Mouse (Mus musculus) heart, adult 9 months (tissue): ENCODE measurements around the gene Hnrnph1.
"Not testable (repeated sequence)": the region's sequence is repeated elsewhere in the genome, so short reads cannot be mapped to it uniquely, and the experiment has no call there.

Experiments used
- DNase-seq, 2 experiments: peaks; one replicate each; pipeline ENCODE4 v3.0.0; 2022; ENCODE audit warnings: low spot score in 2 of 2

Gene Hnrnph1

DNA sequence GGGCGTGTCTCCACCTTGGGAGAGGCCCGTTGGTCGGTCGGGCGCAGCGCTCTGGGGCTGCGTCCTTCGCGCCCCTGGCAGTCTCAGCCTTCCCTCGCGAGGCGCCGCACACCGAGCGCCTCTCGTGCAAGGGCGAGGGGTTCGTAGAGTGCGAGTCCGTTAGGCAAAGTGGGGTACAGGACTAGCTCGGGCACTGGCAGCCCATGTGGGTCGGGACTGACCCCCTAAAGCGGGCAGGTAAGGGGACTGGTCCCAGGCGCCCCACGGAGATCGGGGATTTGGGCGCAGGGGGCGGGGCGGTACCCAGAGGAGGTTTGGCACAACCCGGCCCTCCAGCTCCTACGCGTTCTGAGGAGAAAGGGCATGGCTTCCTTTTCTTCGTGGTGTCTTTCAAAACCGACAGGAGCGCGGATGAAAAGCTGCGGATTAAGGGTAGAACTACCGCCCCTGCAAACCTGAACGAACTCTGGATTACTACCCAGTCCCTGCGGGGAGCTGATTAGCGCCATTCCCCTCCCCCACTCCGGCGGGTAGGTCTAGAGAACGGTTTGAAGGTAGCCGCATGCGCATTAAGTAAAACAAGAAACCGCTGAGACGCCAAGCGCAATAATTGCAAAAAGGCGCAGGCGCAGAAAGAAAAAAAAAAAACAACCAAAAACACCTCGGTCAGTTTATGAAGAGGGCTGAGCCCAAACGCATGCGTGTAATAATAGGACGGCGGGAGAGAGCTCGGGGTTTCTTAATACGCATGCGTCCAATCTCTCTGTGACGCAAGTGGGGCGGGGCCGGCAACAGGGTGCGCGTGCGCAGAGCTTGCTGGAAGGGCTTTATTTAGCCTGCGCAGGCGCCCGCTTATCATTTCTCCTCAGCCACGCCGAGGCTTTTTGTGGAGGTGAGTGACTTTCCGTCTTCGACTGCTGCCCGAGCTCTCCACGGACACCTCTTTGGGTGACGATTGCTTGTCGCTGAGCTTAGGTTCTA lies at the start of gene Hnrnph1:
Gene Hnrnph1 (plus strand): TSS at position 80 of the 981 bp plus-strand sequence.
- DNase-seq: peak; percentile 99

- DNase-seq: no peak
Measured at GRCm38 (mm10) chr11:50328075-50328625, 48.6 kb upstream of the Hnrnph1 start.

GRCm38 (mm10) chr11:50329378-50329777 lies 47.4 kb upstream of the Hnrnph1 start:
- no peak for DNase-seq

GRCm38 (mm10) chr11:50333181-50333580 lies 43.6 kb upstream of the Hnrnph1 start:
- no peak for DNase-seq

GRCm38 (mm10) chr11:50336126-50336525 lies 40.7 kb upstream of the Hnrnph1 start:
- DNase-seq: no peak

DNA sequence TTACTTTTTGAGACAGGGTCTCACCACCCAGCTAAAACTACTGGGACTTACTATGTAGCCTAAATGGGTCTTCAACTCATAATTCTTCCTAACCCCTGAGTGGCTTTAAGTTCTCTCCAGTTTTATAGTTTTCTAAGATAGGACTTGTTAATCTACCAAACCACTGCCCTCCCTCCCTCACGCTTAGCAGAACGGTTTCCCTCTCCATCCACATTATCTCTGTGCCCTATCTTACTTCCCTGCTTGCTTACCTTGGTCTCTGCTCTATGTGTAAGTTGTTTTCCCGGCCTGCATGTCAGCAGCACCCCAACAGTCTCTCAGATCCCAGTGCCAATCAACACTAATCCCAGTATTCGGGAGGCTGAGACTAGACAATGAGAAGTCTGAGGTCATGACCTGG lies 39.9 kb upstream of the Hnrnph1 start:
- no peak for DNase-seq

- no peak for DNase-seq
Measured at GRCm38 (mm10) chr11:50345486-50345885, 31.3 kb upstream of the Hnrnph1 start.

- no peak for DNase-seq
Measured at GRCm38 (mm10) chr11:50346256-50347032, 30.3 kb upstream of the Hnrnph1 start.

DNA sequence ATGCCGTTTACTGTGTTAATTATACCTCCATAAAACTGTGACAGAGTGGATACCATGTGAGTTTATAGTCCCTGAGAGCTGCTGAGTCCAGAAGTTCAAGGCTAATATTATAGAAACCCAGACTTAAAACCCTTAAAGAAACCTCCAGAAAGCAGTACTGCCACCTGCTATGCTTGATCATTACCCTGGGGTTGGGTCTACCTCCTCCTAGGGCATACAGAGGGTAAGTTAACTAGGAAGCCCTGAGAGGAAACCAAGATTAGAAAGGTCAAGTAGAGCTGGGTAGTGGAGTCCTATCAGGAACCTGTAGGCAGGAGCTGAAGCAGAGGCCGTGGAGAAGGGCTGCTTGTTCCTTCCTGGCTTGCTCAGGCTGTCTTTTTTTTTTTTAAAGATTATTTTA lies 24.6 kb upstream of the Hnrnph1 start:
- no peak for DNase-seq

GRCm38 (mm10) chr11:50354162-50354561 lies 22.6 kb upstream of the Hnrnph1 start, which contains the start of gene Cby3:
Gene Cby3, plus strand, starts transcription at chr11:50354462.
- DNase-seq: no peak

DNA sequence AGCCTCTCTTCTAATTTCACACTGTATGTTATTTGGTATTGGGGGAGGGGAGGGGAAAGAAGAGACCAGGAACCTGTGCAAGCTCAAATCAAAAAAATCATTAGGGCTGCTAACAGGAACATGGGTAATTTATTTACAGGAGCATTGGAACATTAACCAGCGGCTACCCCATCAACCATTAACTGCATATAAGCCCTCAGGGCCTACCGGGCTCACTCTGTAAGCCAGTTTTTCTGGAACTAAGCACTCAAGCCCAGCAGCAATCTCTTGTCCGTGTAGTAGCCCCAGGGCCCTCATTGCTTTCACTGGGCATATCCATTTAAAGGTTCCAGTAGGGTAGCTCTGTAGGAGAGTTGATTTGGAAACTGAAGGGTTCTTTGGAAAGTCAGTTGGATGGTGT lies 21.9 kb upstream of the Hnrnph1 start:
- no peak for DNase-seq

- no peak for DNase-seq
Measured at GRCm38 (mm10) chr11:50355395-50355794, 21.4 kb upstream of the Hnrnph1 start.

DNA sequence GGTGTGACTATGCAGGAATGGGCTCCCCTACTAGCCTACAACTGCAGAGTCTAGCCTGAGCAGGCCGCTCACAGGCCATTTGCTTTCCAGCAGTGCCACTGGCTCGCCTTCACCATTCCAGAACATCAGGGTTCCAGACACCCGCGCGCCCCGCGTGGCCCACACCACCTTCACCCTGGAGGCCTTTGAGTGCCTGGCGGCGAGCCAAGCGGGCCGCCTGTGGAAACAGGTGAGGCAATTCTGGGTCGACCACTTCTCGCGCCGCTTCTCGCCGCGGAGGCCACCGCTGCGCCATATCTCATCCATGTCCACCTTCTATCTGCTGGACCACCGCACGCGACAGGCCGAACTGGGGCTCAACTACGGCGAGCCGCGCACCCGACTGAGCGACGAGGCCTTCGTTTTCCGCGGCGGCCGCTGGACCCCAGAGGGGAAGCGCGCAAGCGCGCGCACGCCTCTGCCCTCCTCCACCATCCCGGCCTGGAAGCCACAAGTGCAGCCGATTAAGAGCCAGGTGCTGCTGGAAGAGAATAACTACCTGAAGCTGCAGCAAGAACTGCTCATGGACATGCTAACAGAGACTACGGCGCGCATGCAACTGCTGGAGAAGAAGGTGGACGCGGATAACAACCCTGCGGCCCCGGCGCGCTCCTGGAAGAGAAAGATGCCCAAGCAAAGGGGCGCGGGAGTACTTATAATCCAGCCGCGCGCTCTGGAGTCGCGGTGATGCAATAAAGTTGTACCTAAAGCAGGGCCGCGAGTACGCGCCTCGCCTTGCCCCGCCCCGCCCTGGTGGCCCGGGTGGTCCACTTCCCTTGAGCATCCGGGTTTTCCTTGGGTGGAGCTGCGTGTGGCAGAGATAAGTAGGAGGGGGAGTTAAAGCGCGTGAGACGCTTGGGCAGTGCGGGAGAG lies 17.6 kb upstream of the Hnrnph1 start:
- peak in 1 of 2 experiments; percentile 21 for DNase-seq

DNA sequence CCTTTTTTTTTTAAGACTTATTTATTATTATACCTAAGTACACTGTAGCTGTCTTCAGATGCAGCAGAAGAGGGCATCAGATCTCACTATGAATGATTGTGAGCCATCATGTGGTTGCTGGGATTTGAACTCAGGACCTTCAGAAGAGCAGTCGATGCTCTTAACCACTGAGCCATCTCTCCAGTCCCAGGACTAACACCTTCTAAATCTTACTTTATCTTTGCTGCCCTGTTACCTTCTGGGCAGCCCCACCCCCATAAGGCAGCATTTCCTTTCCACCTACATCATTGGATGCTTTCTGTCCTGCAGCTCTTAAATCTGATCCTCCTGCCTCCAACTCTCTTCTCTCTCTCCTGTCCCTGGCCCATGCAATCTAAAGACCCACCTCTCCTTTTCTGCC lies 15.5 kb upstream of the Hnrnph1 start:
- DNase-seq: not testable (repeated sequence)

DNA sequence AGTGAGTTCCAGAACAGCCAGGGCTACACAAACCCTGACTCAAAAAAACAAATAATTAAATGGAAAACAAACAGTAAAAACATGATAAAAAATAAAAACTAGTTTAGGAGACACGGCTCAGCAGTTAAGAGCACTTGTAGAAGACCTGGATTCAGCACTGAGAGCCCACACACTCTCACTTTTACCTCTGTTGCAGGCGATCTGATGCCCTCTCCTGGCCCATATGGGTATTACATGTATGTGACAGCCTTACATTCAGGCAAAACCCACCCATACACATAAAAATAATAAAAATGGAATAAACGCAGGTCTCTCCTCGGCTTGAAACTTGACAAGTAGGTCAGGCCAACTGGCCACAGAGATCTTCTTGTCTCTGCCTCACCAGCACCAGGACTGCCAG lies 12.2 kb upstream of the Hnrnph1 start:
- peak in 1 of 2 experiments; percentile 75 for DNase-seq

DNA sequence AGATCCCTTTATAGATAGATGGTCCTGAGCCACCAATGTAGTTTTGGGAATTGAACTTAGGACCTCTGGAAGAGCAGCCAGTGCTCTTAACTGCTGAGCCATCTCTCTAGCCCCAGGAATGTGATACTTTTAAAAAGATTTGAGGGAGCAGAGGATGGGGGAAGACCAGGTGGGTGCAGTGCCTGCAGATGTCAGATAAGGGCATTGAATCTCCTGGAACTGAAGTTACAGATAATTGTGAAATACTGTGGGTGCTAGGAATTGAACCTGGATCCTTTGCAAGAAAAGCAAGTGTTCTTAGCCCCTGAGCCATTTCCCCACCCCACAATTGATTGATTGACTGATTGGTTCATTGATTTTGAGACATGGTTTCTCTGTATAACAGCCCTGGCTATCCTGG lies 11.5 kb upstream of the Hnrnph1 start:
- DNase-seq: no peak

- no peak for DNase-seq
Measured at GRCm38 (mm10) chr11:50367531-50367930, 9.3 kb upstream of the Hnrnph1 start.

- no peak for DNase-seq
Measured at GRCm38 (mm10) chr11:50369360-50369911, 7.4 kb upstream of the Hnrnph1 start.

- no peak for DNase-seq
Measured at GRCm38 (mm10) chr11:50370969-50371368, 5.8 kb upstream of the Hnrnph1 start.

- no peak for DNase-seq
Measured at GRCm38 (mm10) chr11:50371399-50371841, 5.4 kb upstream of the Hnrnph1 start.

DNA sequence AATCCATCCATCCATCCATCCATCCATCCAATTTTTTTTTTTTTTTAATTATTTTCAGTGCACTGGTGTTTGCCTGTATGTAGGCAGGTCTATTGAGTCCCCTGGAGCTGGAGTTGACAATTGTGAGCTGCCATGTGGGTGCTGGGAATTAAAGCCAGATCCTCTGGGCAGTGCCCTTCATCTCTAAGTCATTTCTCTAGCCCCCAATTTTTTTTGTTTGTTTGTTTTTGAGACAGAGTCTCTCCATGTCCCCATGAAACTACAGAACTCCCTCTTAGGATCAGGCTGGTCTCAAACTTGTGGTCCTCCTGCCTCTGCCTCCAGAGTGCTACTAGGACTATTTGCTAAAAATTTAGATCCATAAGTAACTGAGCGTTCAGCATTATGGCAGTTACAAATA lies 4.9 kb upstream of the Hnrnph1 start:
- no peak for DNase-seq
